15 mouse cellular contexts compared by ENCODE assay signal in genomic region chr8:26813198-26813815, GRCm38 (mm10).
DNase-seq lines count a peak whose midpoint lies in the region; ATAC-seq lines count a peak whose summit lies in the region.
"Had no signal": no experiment of that assay in that cellular context is flagged by ENCODE, and none has a peak within 500 bp of the region (broad histone marks: within the 10 kb centered on the region; RNA-seq: fewer than 3 reads in every experiment).

No protein-coding gene starts in this region.

- intact Hi-C loops in heart, postnatal 14 days (cut with DNase I): no loop called here

- no peaks in the 10 kb centered on the region for H3K9me3 ChIP-seq in heart, embryonic 12.5 days (replicated peaks)
- H3K9me3 ChIP-seq in midbrain, embryonic 11.5 days (ENCODE audit: control insufficient read depth, low read length): no peaks in the 10 kb centered on the region
- H3K9me3 ChIP-seq in midbrain, embryonic 14.5 days (ENCODE audit: control insufficient read depth, low read length): no peaks in the 10 kb centered on the region
- H3K9me3 ChIP-seq: forebrain, embryonic 13.5 days; limb, embryonic 12.5 days; midbrain, embryonic 13.5 days; neural tube, embryonic 13.5 days; stomach, embryonic 15.5 days had no signal

- ATAC-seq in heart, embryonic 12.5 days (ENCODE audit: insufficient number of reproducible peaks, low FRiP score): peak; percentile 58
- ATAC-seq in midbrain, embryonic 11.5 days (ENCODE audit: low FRiP score): no peak
- ATAC-seq in midbrain, embryonic 14.5 days (ENCODE audit: low FRiP score, low TSS enrichment): no peak
- ATAC-seq: CD4-positive, CD25-positive, alpha-beta regulatory T cell, adult 4 months; forebrain, embryonic 13.5 days; midbrain, embryonic 13.5 days had no signal

- H3K27ac ChIP-seq in heart, embryonic 12.5 days (ENCODE audit: poor library complexity, severe bottlenecking): peak overlapping the region; percentile 59
- H3K27ac ChIP-seq in midbrain, embryonic 11.5 days (ENCODE audit: low read depth, low read length): no peak overlapping the region
- no peak overlapping the region for H3K27ac ChIP-seq in midbrain, embryonic 14.5 days (replicated peaks; ENCODE audit: low read depth, low read length)
- H3K27ac ChIP-seq: forebrain, embryonic 13.5 days; left cerebral cortex, adult 2 months; limb, embryonic 12.5 days; midbrain, embryonic 13.5 days; neural tube, embryonic 13.5 days; stomach, embryonic 15.5 days had no signal

- no peak overlapping the region for H3K4me3 ChIP-seq in heart, embryonic 12.5 days
- no peak overlapping the region for H3K4me3 ChIP-seq in midbrain, embryonic 11.5 days (ENCODE audit: low read depth, low read length)
- no peak overlapping the region for H3K4me3 ChIP-seq in midbrain, embryonic 14.5 days (replicated peaks; ENCODE audit: low read depth, low read length)
- H3K4me3 ChIP-seq: forebrain, embryonic 13.5 days; left cerebral cortex, adult 2 months; limb, embryonic 12.5 days; midbrain, embryonic 13.5 days; neural tube, embryonic 13.5 days; stomach, embryonic 15.5 days had no signal

- H3K4me2 ChIP-seq in heart, embryonic 12.5 days: peak overlapping the region; percentile 23
- no peak overlapping the region for H3K4me2 ChIP-seq in midbrain, embryonic 11.5 days
- H3K4me2 ChIP-seq in midbrain, embryonic 14.5 days (ENCODE audit: low read length): no peak overlapping the region
- H3K4me2 ChIP-seq: forebrain, embryonic 13.5 days; limb, embryonic 12.5 days; midbrain, embryonic 13.5 days; neural tube, embryonic 13.5 days; stomach, embryonic 15.5 days had no signal

- DNase-seq in heart, postnatal 14 days: no peak
- peak; percentile 61 for DNase-seq in midbrain, embryonic 11.5 days (ENCODE audit: low spot score, missing footprints)
- DNase-seq in midbrain, embryonic 14.5 days: no peak
- DNase-seq in adrenal gland, adult 8-10 months: peak; percentile 86
- DNase-seq in right cerebral cortex, postnatal 10 days (ENCODE audit: low spot score in 2 of 2): no peak
- DNase-seq in cerebellum, postnatal 25 days: no peak
- no peak for DNase-seq in spleen, adult 12 weeks (ENCODE audit: low spot score)

- no peaks in the 10 kb centered on the region for H3K36me3 ChIP-seq in heart, embryonic 12.5 days
- no peaks in the 10 kb centered on the region for H3K36me3 ChIP-seq in midbrain, embryonic 11.5 days (ENCODE audit: control insufficient read depth, insufficient read depth, low read length)
- no peaks in the 10 kb centered on the region for H3K36me3 ChIP-seq in midbrain, embryonic 14.5 days (ENCODE audit: control insufficient read depth, insufficient read depth, low read length)
- H3K36me3 ChIP-seq: limb, embryonic 12.5 days; midbrain, embryonic 13.5 days; neural tube, embryonic 13.5 days; stomach, embryonic 15.5 days had no signal

- H3K4me1 ChIP-seq in heart, embryonic 12.5 days (replicated peaks): peaks cover 34% of the 10 kb centered on the region
- H3K4me1 ChIP-seq in midbrain, embryonic 11.5 days (ENCODE audit: control insufficient read depth, insufficient read depth, low read length): peaks cover 1% of the 10 kb centered on the region; the same call in 1 of the 2 replicates
- H3K4me1 ChIP-seq in midbrain, embryonic 14.5 days (ENCODE audit: control insufficient read depth, insufficient read depth, low read length): peaks cover 13% of the 10 kb centered on the region

- WGBS in heart, embryonic 12.5 days: 26% methylated on average over 9 of the region's 9 CpGs
- WGBS in midbrain, embryonic 11.5 days: 86% methylated on average over 9 of the region's 9 CpGs
- WGBS in midbrain, embryonic 14.5 days: 90% methylated on average over 9 of the region's 9 CpGs

- no peak overlapping the region for H3K9ac ChIP-seq in heart, embryonic 12.5 days
- H3K9ac ChIP-seq in midbrain, embryonic 11.5 days (ENCODE audit: low read length): no peak overlapping the region
- no peak overlapping the region for H3K9ac ChIP-seq in midbrain, embryonic 14.5 days (replicated peaks; ENCODE audit: low read length)
- H3K9ac ChIP-seq: forebrain, embryonic 13.5 days; limb, embryonic 12.5 days; midbrain, embryonic 13.5 days; neural tube, embryonic 13.5 days; stomach, embryonic 15.5 days had no signal

- H3K27me3 ChIP-seq in heart, embryonic 12.5 days (replicated peaks): peaks cover 46% of the 10 kb centered on the region
- no peaks in the 10 kb centered on the region for H3K27me3 ChIP-seq in midbrain, embryonic 11.5 days (ENCODE audit: control insufficient read depth, insufficient read depth, low read length)
- peaks cover 5% of the 10 kb centered on the region; the same call in 1 of the 2 replicates for H3K27me3 ChIP-seq in midbrain, embryonic 14.5 days (ENCODE audit: control insufficient read depth, insufficient read depth, low read length)
- H3K27me3 ChIP-seq: forebrain, embryonic 13.5 days; midbrain, embryonic 13.5 days; stomach, embryonic 15.5 days had no signal

Comparison
In these comparisons a context has a peak if more than half of its experiments do, and no peak if none do; other contexts are left out.
1. DNase-seq: peak in midbrain, embryonic 11.5 days (single experiment) and adrenal gland, adult 8-10 months (single experiment); none in heart, postnatal 14 days (0 of 2), midbrain, embryonic 14.5 days (single experiment), right cerebral cortex, postnatal 10 days (0 of 2), cerebellum, postnatal 25 days (0 of 2) and spleen, adult 12 weeks (single experiment).